Mouse (Mus musculus) kidney, embryonic 15.5 days (tissue): ENCODE results near the gene Cnga1. TPM values are rescaled to one million over a fixed set of nuclear protein-coding genes. Genes with fewer than 3 reads are reported as not detected.
A peak's percentile ranks its signal among the peaks of the same experiment; 100 is the strongest.

Source experiments
- ATAC-seq: fragments of 200-750 bp; cut with Nextera tagmentation; replicated peaks from 2 replicates; pipeline ENCODE4 v1.8.0; 2017; ENCODE audit warnings: moderate TSS enrichment; ENCODE audit not compliant: low FRiP score
- H3K27ac ChIP-seq: fragments of 300-500 bp; sonication (generic); 2 replicates; pipeline ENCODE4 v1.5.1; 2015; ENCODE audit warnings: mild to moderate bottlenecking, inconsistent platforms
- H3K27me3 ChIP-seq: fragments of 300-500 bp; sonication (generic); 2 replicates; pipeline ENCODE4 v1.6.1; 2015; ENCODE audit warnings: inconsistent platforms
- H3K36me3 ChIP-seq: fragments of 300-500 bp; sonication (generic); 2 replicates; pipeline ENCODE4 v1.6.1; 2015; ENCODE audit warnings: inconsistent platforms
- H3K4me1 ChIP-seq: fragments of 300-500 bp; sonication (generic); 2 replicates; pipeline ENCODE4 v1.6.1; 2015; ENCODE audit warnings: inconsistent platforms
- H3K4me2 ChIP-seq: fragments of 300-500 bp; sonication (generic); 2 replicates; pipeline ENCODE4 v1.6.1; 2015; ENCODE audit warnings: moderate library complexity, mild to moderate bottlenecking, inconsistent platforms
- H3K4me3 ChIP-seq: fragments of 300-500 bp; sonication (generic); replicated peaks from 2 replicates; pipeline ENCODE4 v1.5.1; 2015; ENCODE audit warnings: mild to moderate bottlenecking, inconsistent platforms
- H3K9ac ChIP-seq: fragments of 300-500 bp; sonication (generic); 2 replicates; pipeline ENCODE4 v1.6.1; 2015; ENCODE audit warnings: mild to moderate bottlenecking, inconsistent platforms
- H3K9me3 ChIP-seq: fragments of 300-500 bp; sonication (generic); replicated peaks from 2 replicates; pipeline ENCODE4 v1.6.1; 2016; ENCODE audit warnings: inconsistent platforms
- WGBS: fragments of 180-500 bp; shearing (Covaris S2); methylation state at CpG from one replicate; pipeline ENCODE4 v1.1.7; 2015; ENCODE audit warnings: mixed read lengths; 5-methylcytosine and 5-hydroxymethylcytosine counted together
- polyA plus RNA-seq: library from polyadenylated mRNA; unstranded; fragments of >200 nt; fragmentation: Nextera tagmentation; extraction: Ambion mirVana; gene quantifications from 2 replicates; pipeline ENCODE4 v1.2.1, GENCODE M21; 2015

The Cnga1 gene
- polyA plus RNA-seq, 1 experiment from 2014 or later, result not detected

DNA sequence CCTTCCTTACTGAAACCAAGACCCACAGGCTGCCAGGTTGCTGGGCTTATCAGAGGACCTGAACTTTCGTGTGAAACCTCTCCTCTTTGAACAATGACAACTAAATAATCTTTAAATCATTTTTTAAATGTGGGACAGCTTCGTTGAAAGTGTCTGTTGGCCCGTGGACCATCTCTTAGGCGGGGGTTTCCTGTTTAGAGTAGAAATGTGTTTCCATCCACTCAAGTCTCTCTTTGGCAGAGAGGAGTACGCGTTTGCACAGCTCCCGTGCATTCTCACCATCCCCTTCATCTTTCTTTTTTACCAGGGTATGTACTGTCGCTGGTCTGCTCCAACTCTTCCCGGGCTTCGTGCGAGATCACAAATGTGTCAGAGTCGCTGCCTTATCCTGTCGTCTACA lies 14.3 kb upstream of the Cnga1 start:
- 80% methylated on average over 13 of the region's 13 CpGs for WGBS
- H3K27me3 ChIP-seq, result no peaks in the 10 kb centered on the region
- H3K9ac ChIP-seq, result no peak overlapping the region
- no peak overlapping the region for H3K27ac ChIP-seq
- ATAC-seq, result no peak
- no peak overlapping the region for H3K4me3 ChIP-seq
- H3K36me3 ChIP-seq, result no peaks in the 10 kb centered on the region
- H3K4me1 ChIP-seq, result peaks cover 8% of the 10 kb centered on the region
- H3K9me3 ChIP-seq, result no peaks in the 10 kb centered on the region
- H3K4me2 ChIP-seq, result no peak overlapping the region

DNA sequence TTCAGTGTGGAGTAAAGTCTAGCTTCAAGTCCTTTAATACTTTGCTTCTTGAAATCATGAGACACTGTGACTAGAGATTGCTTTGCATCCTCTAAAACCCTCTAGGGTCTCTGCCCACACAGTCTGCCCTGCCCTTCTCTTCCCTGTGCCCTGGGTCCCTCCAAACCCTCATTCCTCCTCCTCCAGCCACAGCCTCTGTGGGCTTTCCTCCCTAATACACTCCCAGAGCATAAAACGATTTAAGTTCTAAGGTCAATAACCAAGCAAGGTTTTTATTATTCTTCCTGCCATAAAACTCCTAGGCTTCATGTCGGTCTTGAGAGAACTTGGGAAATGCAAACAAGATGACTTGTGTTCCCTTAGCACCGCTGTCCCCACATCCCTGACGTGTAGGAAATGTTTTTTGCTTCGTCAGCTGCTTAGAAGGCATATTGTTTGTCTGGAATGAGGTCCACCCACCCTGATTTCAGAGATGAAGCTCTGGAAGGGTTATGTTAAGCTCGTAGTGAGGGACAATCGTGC lies 12.3 kb upstream of the Cnga1 start:
- ATAC-seq, result 0 out of 2 replicates have a peak, but pooled peaks have one; percentile 46
- Histone ChIP-seq H3K9ac (no peak overlapping the region), H3K4me1 (peaks cover 8% of the 10 kb centered on the region), H3K27me3 (no peaks in the 10 kb centered on the region), H3K4me2 (peak overlapping the region; percentile 39), H3K36me3 (no peaks in the 10 kb centered on the region), H3K27ac (0 out of 2 replicates have a peak overlapping the region, but pooled peaks have one; percentile 61), H3K9me3 (no peaks in the 10 kb centered on the region), H3K4me3 (no peak overlapping the region)
- WGBS, result 10% methylated on average over 7 of the region's 7 CpGs

DNA sequence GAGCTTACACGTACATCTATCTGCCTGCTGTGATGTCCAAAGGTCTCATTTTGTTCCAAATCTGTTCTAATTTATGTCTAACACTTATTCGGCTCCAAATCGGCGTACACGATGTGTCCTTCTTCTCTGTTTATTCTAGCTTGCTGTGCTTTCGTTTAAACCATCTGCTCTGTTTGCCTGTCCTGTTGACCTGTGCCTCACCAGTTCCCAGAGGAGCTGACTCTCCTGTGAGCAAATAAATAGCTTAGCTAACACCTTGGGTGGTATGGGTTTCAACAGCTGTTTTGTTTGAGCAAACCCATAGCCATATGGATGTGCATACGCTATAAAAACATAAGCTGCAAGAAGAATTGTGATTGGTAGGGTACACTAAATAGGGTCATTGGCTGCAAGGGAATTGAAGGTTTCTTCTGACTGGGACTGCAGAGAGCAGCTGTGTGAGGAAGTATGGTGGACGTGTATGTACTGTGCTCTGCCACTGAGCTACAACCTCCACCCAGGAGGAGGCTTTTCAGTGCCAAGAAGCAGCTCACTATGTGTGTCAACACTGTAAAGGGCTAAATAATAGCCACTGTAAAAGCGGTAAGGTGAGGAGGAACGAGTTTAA lies 9.1 kb upstream of the Cnga1 start:
- Histone ChIP-seq H3K27me3 (peaks cover 22% of the 10 kb centered on the region; the same call in 1 of the 2 replicates), H3K4me1 (peaks cover 13% of the 10 kb centered on the region), H3K27ac (no peak overlapping the region), H3K36me3 (no peaks in the 10 kb centered on the region), H3K4me2 (no peak overlapping the region), H3K4me3 (no peak overlapping the region), H3K9ac (no peak overlapping the region), H3K9me3 (no peaks in the 10 kb centered on the region)
- 56% methylated on average over 10 of the region's 10 CpGs for WGBS
- no peak for ATAC-seq

DNA sequence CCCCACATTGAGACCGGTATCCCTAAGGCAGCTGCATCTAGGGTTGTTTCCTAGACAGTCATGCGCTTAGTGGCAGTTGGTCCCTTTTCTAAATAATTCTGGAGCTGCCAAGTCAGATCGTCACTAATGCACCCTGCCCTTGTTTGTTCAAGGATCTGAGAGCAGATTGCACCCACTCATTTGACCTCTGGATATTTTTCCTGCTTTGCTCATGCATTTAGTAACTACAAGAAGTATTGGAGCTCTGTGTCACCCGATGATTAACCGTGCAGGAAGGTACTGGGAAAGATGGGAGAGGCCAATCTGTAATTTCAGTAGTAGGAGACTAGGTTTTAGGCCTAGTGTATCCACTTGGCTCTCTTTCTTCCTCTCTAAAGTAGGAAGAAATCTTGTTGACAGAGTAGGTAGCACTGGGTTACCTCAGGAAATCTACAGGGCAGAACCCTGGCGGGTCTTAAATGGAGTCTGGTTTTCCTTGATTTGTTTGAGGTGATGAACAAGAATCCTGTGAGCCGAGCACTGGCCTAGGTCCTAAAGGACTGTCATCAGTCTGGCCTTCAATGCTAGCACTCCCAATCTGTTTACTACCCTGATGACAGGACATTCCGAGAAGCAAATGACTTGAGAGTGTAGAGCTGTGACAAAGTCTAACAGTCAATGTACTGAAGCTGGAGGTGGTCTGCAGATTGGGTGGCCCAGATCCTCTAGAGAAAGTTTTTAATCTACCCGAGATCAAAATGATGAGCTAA lies 5.1 kb upstream of the Cnga1 start:
- Histone ChIP-seq H3K4me1 (peaks cover 24% of the 10 kb centered on the region), H3K4me2 (no peak overlapping the region), H3K27me3 (peaks cover 35% of the 10 kb centered on the region; the same call in 1 of the 2 replicates), H3K9ac (no peak overlapping the region), H3K27ac (no peak overlapping the region), H3K36me3 (no peaks in the 10 kb centered on the region), H3K4me3 (no peak overlapping the region), H3K9me3 (no peaks in the 10 kb centered on the region)
- no peak for ATAC-seq
- WGBS, result 70% methylated on average over 9 of the region's 9 CpGs

DNA sequence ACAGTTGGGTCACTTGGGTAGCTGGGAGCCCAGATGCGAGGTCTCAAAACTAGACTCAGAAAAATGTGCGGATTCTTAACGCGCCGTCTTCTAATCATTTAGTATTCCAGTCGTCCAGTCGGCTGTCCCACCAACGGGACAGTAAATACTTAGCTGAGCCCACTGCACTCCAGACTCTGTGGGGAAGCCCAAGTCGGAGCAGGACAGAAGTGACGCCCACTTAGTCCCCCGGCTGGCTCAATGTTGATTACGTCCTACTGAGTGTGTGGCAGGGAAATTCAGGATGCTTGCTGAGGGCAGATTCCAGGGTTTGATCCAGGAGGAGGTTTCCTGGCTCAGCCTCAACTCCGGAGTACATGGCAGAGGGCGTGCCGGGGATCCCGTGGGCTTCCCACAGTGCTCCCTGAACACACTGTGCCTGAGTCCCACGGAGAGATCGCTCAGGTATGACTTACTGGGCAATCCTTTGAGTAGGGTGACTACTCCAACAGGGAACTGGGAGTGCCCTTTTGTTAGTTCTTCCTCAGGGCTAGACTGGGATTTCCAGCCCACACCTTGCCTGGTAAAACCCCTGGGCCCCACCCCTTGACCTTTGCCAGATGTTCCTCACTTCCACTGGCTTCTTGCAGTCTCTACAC lies 4.0 kb upstream of the Cnga1 start:
- Histone ChIP-seq H3K4me2 (peak overlapping the region; percentile 94), H3K36me3 (no peaks in the 10 kb centered on the region), H3K27me3 (peaks cover 35% of the 10 kb centered on the region; the same call in 1 of the 2 replicates), H3K27ac (no peak overlapping the region), H3K9ac (0 out of 2 replicates have a peak overlapping the region, but pooled peaks have one; percentile 38), H3K4me1 (peaks cover 24% of the 10 kb centered on the region), H3K4me3 (peak overlapping the region; percentile 55), H3K9me3 (no peaks in the 10 kb centered on the region)
- ATAC-seq, result peak; percentile 60
- WGBS, result 8% methylated on average over 18 of the region's 18 CpGs

DNA sequence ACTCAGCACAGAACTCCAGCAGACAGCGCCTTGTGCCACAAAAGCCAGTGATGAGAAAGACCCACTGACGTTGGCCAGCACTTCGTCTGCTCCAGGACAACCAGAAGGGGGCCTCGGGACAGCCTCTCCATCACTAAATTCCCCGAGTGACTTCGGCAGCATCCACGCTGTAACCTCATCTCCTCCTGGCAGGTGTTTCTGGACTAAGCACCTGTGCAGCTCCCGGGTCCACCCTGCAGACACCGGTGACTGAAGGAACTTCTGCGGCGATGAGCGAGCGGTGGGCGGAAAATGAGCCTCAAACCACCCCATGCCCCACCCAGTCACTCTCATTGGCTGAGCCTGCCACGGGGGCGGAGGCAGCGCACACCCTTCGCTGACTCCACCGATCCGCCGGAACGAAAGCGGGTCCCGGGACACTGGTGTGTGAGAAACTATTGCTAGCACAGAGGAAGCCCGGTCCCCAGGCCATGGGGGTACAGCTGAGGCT lies 3.4 kb upstream of the Cnga1 start, which contains the start of gene Nipal1:
Gene Nipal1, plus strand, starts transcription at position 378 of the 490 bp plus-strand sequence.
- 0 out of 2 replicates have a peak within 1 kb of the TSS, but pooled peaks have one; percentile 38 for H3K9ac ChIP-seq
- WGBS, result under 1% methylated on average over 25 of the region's 25 CpGs
- H3K4me3 ChIP-seq, result peak within 1 kb of the TSS; percentile 55
- H3K4me1 ChIP-seq, result peaks cover 24% of the 10 kb centered on the region
- H3K36me3 ChIP-seq, result no peaks in the 10 kb centered on the region
- H3K27me3 ChIP-seq, result peaks cover 35% of the 10 kb centered on the region; the same call in 1 of the 2 replicates
- peak within 1 kb of the TSS; percentile 94 for H3K4me2 ChIP-seq
- no peak within 1 kb of the TSS for H3K27ac ChIP-seq
- H3K9me3 ChIP-seq, result no peaks in the 10 kb centered on the region
- ATAC-seq, result peak; percentile 96

DNA sequence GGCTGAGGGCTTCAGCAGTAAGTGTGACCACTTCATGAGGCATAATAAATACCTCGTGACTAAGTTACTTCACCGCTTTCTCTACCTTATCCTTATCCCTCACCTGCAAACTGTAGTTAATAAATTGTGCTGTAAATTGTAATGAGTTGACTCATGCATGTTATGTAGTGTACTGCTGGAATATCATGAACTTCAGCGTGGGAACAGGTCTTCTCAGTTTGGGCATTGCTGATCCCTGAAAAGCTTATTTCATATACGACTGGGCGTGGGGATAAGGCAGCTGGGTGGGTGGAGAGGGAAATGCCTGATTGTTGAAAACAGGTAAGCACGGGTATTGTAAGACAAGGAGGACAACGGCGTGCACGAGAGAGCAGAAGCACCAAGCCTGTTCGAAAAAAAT lies 2.9 kb upstream of the Cnga1 start:
- Histone ChIP-seq H3K27ac (no peak overlapping the region), H3K9ac (no peak overlapping the region), H3K27me3 (peaks cover 35% of the 10 kb centered on the region; the same call in 1 of the 2 replicates), H3K36me3 (no peaks in the 10 kb centered on the region), H3K4me2 (peak overlapping the region; percentile 94), H3K4me3 (peak overlapping the region; percentile 55), H3K4me1 (peaks cover 24% of the 10 kb centered on the region), H3K9me3 (no peaks in the 10 kb centered on the region)
- ATAC-seq, result no peak
- WGBS, result 20% methylated on average over 10 of the region's 10 CpGs

DNA sequence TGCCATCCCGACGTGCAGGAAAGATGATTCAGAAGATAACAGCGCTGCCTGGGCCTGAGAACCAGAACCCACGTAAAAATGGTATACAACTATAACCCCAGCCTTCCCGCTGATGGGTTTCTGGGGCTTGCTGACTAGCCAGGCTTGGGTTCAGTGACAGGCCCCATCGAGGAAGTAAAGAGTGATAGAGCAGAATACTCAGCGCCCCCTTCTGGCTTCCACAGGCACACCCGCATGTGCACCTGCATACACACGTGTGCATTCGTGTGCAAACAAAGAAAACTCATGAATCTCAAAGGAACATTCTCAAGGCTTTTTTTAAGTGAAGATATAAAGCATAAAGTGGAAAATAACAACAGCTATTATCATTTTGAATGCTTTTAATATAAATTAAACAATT lies 2.1 kb upstream of the Cnga1 start:
- Histone ChIP-seq H3K9me3 (no peaks in the 10 kb centered on the region), H3K9ac (no peak overlapping the region), H3K4me3 (no peak overlapping the region), H3K4me1 (peaks cover 24% of the 10 kb centered on the region), H3K27ac (no peak overlapping the region), H3K4me2 (no peak overlapping the region), H3K27me3 (peaks cover 35% of the 10 kb centered on the region; the same call in 1 of the 2 replicates), H3K36me3 (no peaks in the 10 kb centered on the region)
- 29% methylated on average over 10 of the region's 10 CpGs for WGBS
- no peak for ATAC-seq

DNA sequence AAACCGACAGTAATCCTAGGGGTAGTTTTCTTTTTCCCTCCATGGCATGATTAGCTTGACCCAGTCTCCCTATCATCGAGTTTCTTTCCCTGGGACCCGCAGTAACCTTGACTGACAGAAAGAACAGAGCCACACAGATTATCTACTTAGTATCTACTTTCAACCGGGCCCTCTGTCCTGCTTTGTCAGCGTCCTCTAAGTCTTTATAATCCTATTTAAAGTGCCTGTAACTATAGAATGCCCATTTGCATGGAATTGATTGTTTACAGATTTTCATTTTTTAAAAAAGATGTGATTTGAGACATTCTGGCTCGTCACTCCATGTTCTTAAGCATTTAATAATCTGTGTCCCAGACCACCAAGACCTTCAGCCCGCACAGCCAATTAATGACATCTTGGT lies 420 bp downstream of the Cnga1 start:
- ATAC-seq, result no peak
- 66% methylated on average over 7 of the region's 7 CpGs for WGBS
- H3K27ac ChIP-seq, result no peak overlapping the region

DNA sequence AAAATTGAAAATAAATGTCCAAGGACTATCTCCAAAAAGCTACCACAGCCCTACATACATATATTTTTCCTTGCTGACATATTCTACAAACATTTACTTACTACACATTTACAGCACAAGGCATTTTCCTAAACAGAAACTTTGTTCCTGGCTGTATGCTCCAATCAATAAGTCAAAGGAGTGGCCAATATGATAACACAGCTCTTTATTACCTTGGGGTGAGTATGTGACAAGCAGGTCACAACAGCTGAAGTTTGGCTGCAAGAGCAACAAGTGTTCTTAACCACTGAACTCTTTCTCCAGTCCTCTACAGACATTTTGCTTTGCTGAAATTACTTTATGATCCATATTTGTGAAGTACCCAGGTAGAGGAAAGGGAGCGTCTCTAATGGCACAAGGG lies 4.0 kb downstream of the Cnga1 start:
- no peaks in the 10 kb centered on the region for H3K4me1 ChIP-seq
- WGBS, result 92% methylated on average over 1 of the region's 1 CpGs
- H3K27me3 ChIP-seq, result no peaks in the 10 kb centered on the region
- ATAC-seq, result no peak
- no peak overlapping the region for H3K27ac ChIP-seq
- no peak overlapping the region for H3K4me2 ChIP-seq
- no peak overlapping the region for H3K9ac ChIP-seq
- no peaks in the 10 kb centered on the region for H3K36me3 ChIP-seq
- no peaks in the 10 kb centered on the region for H3K9me3 ChIP-seq
- H3K4me3 ChIP-seq, result no peak overlapping the region

More for the DNA sequence above, 420 bp downstream of the Cnga1 start:
- Histone ChIP-seq H3K4me1 (peaks cover 24% of the 10 kb centered on the region), H3K36me3 (no peaks in the 10 kb centered on the region), H3K9me3 (no peaks in the 10 kb centered on the region), H3K9ac (no peak overlapping the region), H3K4me2 (no peak overlapping the region), H3K27me3 (peaks cover 18% of the 10 kb centered on the region; the same call in 1 of the 2 replicates), H3K4me3 (no peak overlapping the region)

DNA sequence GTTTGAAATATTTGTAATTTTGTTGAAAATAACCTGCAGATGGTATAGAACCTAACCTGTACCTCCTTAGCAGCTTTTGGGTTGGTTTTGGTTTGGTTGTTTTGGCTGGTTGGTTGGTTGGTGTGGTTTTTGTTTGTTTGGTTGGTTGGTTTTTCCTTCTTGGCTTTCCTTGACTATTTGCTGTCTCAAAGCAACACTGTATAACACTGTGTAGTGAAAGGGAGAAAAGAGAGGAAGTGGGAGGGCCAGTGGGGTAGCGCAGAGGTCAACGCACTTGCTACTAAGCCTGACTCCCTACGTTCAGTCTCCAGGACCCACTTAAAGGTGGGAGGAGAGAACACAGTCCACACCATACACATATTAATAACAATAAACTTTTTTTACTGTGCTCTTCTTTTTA lies 7.5 kb downstream of the Cnga1 start:
- Histone ChIP-seq H3K4me3 (no peak overlapping the region), H3K27me3 (no peaks in the 10 kb centered on the region), H3K27ac (no peak overlapping the region), H3K4me1 (no peaks in the 10 kb centered on the region), H3K9me3 (no peaks in the 10 kb centered on the region), H3K4me2 (no peak overlapping the region), H3K36me3 (no peaks in the 10 kb centered on the region), H3K9ac (no peak overlapping the region)
- no peak for ATAC-seq
- WGBS, result 59% methylated on average over 3 of the region's 3 CpGs
